Mouse (Mus musculus) olfactory bulb, adult 2 months (tissue): ENCODE results near the gene Creb3l2.

ENCODE experiments used
- CTCF ChIP-seq: fragments of 200-500 bp; IDR thresholded peaks from 2 replicates; pipeline ENCODE4 v1.5.1; 2012; ENCODE audit warnings: low read depth, mild to moderate bottlenecking, low read length, moderate library complexity; ENCODE audit not compliant: insufficient read depth
- POLR2A ChIP-seq: fragments of 200-500 bp; IDR thresholded peaks from 2 replicates; pipeline ENCODE4 v1.6.1; 2012; ENCODE audit warnings: mild to moderate bottlenecking, low read depth, low read length, moderate library complexity; ENCODE audit not compliant: insufficient read depth

DNA sequence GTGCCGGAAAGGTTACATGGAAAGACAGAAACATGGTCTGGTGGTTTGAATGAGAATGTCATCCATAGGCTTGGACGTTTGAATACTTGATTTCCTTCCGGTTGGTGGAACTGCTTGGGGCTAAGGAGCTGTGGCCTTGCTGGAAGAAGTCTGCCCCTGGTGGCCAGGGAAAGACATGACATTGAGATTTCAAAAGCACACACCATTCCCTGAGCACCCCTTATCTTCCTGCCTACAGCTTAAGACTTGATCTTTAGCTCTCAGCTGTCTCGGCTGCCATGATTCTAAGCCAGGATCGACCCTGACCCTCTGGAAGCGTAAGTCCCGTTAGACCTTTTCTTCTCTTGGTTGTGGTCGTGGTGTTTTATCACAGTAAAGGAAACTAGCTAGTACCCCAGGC is 77.6 kb downstream of the Creb3l2 start:
- no peak for TF ChIP-seq CTCF
- no peak for TF ChIP-seq POLR2A
